Mouse (Mus musculus) left cerebral cortex, postnatal 14 days (tissue): ENCODE results near the gene Ube2e1. TPM values are rescaled to one million over a fixed set of nuclear protein-coding genes. Genes with fewer than 3 reads are reported as not detected.

ENCODE experiments used
- total RNA-seq, 2 experiments: library from RNA; stranded (reverse); gene quantifications; 2 replicates each; pipeline ENCODE4 v1.2.3; 2021

Ube2e1 gene
- total RNA-seq, 2 experiments from 2014 or later = 119 to 127 TPM

Other genes starting within 250 kb of the Ube2e1 start
- gene Nr1d2, start 92.7 kb downstream of the Ube2e1 start, total RNA-seq = 10 to 100 TPM; 64.1 to 66.1 TPM
- 10 to 100 TPM; 95.0 to 98.3 TPM for gene Nkiras1, start 60.7 kb downstream of the Ube2e1 start, total RNA-seq
- 100 to 1,000 TPM; 430 to 476 TPM for gene Rpl15, start 60.5 kb downstream of the Ube2e1 start, total RNA-seq